Mouse (Mus musculus): ENCODE results near the gene AC129217.1.
"Not testable (repeated sequence)": the region's sequence is repeated elsewhere in the genome, so short reads cannot be mapped to it uniquely, and the experiment has no call there.

Gene AC129217.1

DNA sequence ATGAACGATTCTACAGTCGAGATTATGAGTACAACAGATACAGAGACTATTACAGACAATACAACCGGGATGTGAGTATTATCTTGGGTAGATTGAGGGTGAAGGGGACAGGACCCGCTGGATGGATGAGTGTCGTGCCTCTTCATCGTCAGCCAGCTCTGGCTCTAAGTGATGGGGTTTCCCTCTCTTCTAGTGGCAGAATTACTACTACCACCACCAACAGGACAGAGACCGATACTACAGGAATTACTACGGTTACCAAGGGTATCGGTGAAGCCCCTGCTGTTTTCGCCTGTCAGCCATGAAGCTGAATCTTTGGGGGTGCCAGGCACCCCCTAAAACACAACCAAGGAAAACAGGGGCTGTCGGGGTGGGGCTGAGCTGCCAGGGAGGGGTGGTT, 1.7 kb downstream of the AC129217.1 start:
- DNase-seq: no peak

DNA sequence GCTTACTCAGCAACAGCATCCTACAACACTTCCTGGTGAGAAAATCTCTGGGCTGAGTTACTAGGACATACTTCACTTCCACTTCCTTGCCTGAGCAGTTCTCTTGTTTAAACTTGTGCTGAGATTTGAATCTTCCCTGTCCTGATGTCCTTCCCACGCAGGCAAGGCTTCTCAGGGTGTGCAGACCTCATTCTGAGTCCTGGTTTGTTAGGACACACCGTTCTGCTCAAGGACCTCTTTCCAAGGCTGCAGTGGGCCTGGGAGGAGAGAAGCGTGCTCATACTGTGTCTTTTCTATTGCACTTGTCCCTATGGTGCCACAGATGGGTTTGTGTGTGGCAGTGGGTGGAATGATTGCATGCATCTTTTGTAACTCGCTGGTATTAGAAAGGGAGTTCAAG, 3.4 kb downstream of the AC129217.1 start:
- DNase-seq: no peak

DNA sequence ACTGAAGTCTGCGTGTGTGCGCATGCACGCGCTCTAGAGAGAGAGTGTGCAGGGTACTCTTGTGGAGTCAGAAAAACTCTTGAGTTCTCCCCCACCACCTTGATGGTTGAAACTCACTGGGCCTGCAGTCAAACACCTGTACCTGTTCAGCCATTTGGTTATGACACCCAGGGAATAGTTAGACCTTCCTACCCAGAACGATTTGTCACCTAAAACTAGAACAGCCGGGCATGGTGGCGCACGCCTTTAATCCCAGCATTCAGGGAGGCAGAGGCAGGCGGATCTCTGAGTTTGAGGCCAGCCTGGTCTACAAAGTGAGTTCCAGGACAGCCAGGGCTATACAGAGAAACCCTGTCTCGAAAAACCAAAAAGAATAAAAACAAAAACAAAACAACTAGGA, 6.8 kb downstream of the AC129217.1 start:
- not testable (repeated sequence) for DNase-seq

DNA sequence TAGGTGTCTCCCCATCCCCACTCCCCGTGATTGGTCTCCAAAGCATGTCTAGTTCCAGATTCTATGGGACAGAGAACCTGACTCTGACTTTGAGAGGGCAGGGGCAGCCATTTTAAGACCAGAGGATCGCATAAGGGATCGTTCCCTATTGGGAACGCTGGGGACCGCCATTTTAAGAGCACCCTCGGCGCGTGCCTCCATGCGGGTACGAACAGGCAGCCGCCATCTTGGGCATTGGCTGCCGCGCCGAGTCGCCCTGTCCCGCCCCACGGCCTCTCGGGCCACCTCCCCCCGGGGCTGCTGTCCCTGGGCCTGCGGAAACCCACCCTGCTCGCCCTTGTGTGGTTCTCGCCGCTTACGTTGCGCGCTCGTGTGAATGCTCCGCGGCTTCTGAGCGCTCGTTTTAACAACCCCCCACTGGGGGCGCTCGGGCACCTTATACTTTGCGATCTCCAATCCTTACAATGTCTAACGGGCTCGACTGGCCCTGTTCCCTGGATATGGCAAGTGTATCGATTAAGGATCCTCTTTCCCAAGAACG, 7.7 kb downstream of the AC129217.1 start, which contains the start of gene Bscl2:
TSS of gene Bscl2 (plus strand) at position 217 of the 541 bp plus-strand sequence.
- peak; percentile 81 to 85 for DNase-seq

DNA sequence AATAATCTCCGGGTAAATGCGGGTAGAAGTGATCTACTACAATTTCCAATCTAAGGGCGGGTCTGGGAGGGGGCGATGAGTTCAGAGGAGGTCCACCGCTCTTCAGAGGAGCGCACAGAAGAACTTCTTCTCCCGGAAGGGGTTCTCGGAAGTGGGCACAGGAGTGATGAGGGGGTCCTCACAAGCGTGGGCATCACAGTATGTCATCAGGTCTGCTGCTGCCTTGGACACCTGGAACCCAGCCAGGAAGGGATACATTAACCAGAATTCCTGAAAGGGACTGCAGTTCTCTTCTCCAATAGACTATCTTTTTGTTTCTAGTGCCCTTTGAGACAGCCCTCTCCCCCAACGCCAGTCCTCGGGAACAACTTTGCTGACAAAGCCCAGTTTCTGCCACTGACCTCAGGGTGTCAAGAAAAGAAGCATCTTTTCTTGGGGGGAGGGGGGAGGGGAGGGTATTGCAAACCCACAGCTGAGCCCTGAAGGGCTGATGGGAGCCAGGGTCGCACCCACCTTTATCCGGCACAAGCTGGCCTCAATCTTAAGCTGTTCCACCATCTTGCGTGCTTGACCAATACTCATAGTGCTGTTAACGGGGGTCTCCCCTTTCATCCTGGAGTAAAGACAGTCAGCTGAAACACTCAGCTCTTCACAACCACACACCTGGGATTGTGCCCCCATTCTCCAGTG, 8.6 kb downstream of the AC129217.1 start:
- no peak for DNase-seq

DNA sequence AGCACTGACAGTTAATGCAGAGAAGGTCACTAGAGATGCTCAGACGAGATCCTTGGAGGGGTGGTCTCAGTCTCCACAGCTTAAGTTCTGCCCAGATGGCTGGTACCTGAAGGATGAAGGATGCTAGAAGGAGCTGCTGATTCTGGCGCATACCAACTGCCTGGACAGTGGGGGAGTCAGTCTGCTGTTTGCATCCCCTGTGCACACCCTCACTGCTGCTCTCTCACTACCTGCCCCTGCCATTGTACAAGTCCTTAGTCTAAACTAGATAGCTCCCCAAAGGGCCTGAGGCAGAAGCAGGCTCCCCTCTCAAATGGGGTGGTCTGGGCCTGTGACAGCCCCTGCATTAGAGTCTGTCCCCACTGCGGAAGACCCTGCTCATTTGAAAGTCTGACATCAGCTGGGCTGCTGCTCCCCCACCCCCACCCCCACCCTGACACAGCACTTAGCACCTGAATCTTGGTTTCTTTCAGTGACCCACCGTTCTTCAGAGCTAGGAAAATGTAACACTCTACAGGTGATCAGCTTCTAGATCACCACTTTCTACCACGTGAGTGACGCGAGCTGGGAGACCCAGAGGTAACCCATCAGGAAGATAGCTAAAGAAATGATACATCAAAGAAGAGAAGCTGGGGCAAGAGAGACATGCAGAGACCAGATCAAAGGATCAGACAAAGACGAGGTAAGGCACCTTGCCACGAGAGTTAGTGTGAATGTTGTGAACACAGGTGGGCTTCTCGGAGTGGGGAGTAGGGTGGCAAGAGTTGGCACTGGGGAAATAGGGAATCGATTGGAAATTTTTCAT, 9.7 kb downstream of the AC129217.1 start, which contains the start of gene Gng3:
TSS of gene Gng3 (minus strand) at position 92 of the 805 bp plus-strand sequence.
- DNase-seq: no peak

DNA sequence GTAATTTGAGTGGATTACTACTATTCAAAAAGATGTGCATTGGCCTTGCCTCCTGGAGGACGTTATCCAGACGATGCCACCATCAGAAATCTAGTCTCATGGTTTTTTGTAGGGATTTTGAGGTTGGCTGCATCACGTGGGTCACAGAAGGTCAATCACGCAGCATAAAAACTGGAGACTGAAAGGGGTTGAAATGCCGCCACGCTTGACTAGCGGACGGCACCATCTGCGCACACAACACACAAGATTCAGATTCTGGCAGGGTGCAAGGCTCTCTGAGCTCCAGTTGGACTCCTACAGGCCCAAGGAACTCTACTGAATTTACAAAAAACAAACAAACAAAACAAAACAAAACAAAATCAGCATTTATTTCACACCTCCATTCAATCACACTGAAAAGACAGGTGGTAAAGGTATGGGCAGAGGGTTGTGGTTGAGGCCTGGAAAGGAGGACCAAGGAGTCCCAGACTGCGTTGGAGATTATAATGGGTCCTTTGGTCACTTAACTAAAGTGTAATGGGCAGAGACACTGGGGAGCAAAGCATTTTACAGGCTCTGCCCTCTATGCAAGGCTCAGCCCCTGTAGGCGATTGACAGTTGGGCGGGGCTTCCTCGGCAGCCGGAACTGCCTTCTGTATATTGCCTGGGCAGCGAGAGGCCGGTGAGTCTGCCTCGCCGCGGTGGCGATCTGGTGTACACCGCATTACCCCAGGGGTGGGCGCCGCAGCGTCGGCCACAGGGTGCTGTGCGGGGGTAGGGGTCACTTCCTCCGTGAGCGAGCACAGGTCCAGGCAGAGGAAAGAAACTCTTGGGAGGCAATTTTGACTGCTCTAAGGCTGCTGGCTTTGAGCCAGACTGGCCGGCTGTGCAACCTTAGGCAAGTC, 10.6 kb downstream of the AC129217.1 start:
- DNase-seq: peak; percentile 63 to 68

DNA sequence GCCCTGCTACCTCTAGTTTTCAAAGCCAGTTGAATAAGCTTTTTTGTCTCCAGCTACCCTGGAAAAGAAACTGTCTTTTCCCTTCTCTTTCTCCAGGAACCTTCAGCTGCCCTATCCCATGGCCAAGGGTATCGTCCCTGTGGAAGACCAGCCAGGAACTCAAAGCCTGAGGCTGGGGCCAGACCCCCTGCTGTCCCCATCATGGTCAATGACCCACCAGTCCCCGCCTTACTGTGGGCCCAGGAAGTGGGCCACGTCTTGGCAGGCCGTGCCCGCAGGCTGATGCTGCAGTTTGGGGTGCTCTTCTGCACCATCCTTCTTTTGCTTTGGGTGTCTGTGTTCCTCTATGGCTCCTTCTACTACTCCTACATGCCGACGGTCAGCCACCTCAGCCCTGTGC, 11.4 kb downstream of the AC129217.1 start:
- no peak for DNase-seq

DNA sequence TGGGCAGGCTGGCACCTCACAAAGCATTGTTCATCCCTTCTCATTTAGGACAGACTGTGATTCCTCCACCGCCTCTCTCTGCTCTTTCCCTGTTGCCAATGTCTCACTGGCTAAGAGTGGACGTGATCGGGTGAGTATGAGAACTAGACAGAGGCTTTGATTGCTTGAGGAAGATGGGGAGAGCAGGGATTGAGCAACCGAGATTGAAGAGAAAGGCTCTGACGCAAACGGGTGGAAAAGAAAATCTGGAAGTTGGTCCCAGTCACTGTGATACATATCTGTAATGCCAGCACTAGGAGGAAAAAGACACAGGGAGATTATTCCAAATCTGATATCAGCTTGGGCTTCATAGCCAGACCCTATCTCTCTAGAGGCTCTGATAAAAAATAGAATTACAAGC, 13.4 kb downstream of the AC129217.1 start:
- no peak for DNase-seq

DNA sequence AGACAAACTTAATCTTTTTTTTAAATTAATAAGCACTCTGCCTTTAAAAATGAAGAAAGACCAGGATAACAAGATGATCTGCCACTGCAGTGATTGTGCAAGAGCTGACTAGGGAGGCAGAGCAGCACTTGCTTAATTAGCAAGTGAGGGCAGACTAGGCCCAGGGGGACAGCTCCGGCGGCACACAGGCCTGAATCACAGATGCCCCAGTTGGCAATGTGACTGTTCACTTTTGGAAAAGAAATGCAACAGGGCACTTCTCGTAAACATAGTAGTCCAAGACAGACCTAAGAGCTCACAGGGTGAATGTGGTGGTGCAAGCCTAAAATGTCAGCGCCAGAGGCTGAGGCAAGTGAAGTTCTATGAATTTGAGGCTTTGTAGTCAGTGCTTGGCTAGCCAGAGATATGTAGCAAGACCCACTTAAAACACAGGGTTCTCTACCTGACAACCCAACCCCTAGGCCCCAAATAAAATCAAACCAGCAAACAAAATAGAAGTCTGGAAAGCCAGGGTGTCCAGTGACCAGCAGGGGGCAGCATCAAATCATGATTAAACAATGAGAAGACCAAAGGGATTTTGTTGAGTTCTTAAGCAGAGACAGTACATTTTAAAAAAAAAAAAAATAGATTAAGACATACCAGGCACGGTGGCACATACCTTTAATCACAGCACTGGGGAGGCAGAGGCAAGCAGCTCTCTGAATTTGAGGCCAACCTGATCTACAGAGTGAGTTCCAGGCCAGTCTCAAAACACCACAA, 15.0 kb downstream of the AC129217.1 start:
- peak; percentile 61 to 72 for DNase-seq

DNA sequence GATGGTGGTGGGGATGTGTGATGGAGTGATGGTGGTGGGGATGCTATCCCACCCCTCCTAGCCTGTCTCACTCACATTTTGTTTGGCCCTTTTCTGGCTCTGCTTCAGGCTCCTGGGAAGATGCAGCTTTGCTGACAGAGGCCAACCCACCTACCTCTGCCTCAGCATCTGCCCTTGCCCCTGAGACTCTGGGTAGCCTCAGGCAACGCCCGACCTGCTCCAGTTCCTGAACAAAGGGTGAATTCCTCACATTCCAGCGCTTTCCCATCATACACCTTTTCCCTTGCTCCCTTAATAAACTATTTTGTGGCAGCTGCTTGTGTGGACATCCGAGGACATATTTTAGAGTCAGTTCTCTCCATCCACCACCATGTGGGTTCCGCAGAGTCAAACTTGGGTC, 18.8 kb downstream of the AC129217.1 start:
- DNase-seq: no peak

DNA sequence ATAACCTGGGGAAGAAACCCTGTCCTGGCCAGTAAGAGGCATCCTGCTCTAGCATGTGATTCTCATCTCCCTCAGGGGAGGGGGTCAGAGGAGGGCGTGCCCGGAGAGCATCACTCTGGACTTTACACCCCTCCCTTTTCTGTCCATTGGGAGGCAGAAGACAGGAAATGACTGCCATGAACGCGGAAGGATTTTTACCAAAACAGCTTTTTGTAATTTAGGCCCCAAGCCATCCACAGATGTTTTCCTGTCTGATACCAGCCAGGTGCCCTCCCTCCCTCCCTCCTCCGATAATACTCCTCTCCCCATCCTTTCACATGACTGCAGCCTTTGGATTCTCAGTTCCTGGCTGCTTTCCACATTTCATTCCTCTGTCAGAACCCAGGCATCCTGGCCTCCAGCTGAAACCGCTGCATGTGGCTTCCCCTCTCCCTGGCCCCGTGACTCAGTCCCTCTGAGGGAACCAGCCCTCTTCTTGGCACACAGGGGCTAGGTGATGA, 20.9 kb downstream of the AC129217.1 start, which contains the start of gene Lrrn4cl:
TSS of gene Lrrn4cl (plus strand) at position 367 of the 500 bp plus-strand sequence.
- no peak for DNase-seq

DNA sequence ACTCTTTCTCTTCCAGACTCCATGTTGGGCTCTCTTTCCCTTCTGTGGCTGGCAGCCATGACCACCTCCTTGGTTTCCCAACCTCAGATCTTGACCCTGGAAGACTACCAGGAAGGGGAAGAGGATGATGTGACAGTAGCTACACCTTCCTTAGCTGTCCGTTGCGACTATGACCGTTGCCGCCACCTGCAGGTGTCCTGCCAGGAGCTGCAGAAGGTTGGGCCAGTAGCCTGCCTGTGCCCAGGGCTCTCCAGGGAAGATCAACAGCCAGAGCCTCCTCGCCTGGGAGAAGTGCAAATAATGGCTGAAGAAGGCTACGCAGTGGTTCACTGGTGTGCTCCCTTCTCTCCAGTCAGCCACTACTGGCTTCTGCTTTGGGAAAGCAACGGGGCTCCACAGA, 22.1 kb downstream of the AC129217.1 start:
- DNase-seq: no peak

DNA sequence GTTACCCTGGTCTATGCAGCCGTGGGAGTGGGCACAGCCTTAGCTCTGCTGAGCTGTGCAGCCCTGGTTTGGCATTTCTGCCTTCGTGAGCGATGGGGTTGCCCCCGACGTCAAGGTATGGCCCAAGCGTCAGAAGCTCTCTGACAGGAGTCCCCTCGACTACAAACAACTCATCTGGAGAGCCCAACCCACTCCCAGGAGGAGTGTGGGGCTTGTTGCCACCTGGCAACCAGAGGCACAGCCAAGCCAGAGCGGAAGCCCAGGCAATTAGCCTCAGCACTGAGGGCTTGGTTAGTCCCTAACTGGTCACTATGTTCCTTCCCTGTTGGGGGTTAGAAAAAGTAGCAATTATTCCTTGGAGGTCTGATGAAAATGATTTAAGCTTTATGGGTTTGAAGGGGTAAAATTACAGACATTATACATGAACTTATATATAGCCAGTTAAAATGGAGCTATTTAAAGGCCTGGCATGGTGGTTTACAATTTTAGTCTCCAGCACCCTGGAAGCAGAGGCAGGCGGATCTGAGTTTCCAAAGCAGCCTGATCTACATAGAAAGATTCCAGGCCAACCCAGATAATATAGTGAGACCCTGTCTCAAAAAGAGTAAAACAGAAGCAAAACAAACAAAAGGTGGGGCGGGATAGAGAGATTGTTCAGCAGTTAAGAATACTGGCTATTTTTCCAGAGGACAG, 22.8 kb downstream of the AC129217.1 start:
- DNase-seq: no peak

DNA sequence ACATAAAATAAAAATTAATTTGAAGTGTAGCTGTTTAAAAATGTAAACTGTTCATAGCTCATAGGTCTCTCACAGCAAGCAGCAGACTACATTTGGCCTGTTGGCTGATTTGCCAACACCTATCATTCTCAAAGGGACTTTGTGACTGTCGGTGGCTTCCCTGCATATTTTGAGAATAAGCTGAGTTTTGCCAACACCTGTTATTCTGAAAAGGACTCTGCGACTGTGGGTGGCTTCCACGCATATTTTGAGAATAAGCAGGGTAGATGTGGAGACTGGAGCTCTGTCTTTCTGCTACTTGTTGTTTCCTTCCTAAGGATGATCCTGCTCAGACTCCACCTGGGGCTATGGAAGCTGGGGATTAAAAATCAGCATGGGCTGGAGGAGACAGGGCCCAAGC, 23.5 kb downstream of the AC129217.1 start:
- no peak for DNase-seq

DNA sequence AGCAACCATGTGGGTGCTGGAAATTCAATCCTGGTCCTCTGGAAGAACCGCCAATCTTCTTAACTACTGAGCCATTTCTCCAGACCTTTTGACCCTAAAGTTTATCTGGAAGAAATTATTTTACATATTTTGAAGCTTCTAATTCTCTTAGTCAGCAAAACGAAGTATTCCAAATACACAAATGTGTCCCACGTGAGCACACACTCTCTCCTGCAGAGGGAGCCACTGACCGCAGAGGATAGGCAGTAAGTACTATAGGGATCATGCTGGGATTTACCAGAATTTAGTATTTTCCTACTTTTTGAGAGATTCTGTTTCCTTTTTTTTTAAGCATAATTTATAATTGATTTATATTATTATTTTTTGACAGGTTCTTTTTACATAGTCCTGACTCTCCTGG, 28.1 kb downstream of the AC129217.1 start:
- peak; percentile 41 to 46 for DNase-seq

DNA sequence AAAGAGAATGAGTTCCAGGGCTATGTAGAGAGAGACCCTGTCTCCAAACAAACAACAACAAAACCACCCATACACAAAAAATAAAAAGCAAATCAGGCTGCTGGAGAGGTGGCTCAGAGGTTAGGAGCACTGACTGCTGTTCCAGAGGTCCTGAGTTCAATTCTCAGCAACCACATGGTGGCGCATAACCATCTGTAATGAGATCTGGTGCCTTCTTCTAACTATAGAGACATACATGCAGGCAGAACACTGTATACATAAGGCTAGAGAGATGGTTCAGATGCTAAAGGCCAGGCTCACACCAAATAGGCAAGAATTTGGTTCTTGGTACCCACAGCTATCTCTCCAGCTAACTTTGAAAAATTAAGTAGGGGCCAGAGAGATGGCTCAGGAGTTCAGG, 29.4 kb downstream of the AC129217.1 start:
- DNase-seq: peak; percentile 52 to 54

DNA sequence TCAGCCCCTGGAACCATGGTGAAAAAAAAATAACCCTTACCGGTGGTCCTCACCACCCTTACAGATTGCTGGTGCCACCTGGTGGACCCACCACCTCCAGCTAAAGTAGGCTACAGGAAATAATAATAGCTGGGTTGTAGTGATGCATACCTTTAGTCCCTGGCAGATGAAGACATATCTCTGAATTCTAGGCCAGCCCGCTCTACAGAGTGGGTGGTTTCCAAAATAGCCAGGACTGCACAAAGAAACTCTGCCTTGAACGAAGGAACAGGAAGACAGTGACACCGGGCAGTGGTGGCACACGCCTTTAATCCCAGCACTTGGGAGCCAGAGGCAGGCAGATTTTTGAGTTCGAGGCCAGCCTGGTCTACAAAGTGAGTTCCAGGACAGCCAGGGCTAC, 34.7 kb downstream of the AC129217.1 start:
- DNase-seq: no peak

DNA sequence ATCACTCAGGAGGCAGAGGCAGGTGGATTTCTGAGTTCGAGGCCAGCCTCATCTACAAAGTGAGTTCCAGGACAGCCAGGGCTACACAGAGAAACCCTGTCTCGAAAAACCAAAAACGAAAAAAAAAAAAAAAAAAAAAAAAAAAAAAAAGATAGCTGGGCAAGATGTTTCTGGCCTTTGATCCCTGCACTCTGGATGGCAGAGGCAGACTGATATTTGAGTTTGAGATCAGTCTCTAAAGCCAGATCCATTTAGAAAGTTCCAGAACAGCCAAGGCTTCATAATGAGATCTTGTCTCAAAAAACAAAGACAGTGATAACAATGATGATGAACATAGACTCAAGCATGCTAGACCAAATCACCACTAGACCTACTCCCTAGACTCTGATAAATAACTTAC, 40.8 kb downstream of the AC129217.1 start:
- not testable (repeated sequence) for DNase-seq

DNA sequence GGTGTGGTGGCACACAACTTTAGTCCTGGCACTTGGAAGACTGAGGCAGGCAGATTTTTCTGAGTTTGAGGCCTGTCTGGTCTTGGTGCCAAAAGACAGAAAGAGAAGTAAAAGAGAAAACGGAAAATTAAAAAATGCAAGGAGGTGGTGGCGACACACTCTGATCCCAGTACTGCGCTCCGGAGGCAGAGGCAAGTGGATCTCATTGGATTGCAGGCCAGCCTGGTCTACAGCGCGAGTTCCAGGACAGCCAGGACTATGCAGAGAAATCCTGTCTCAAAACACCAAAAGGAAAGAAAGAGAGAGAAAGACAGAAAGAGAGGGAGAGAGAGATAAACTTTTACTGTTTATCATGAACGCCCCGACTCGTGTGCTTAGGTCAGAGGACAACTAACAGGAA, 41.3 kb downstream of the AC129217.1 start:
- no peak for DNase-seq
